Mouse (Mus musculus) cortical plate, adult 2 months (tissue): ENCODE data around the gene Gm7030. TPM values are rescaled to one million over a fixed set of nuclear protein-coding genes. Genes with fewer than 3 reads are reported as not detected.
A peak's percentile ranks its signal among the peaks of the same experiment; 100 is the strongest.
"Not testable (repeated sequence)": the region's sequence is repeated elsewhere in the genome, so short reads cannot be mapped to it uniquely, and the experiment has no call there.

Experiments used
- H3K27ac ChIP-seq: fragments of 200-500 bp; 2 replicates; pipeline ENCODE4 v1.5.1; 2012; ENCODE audit warnings: low read length, control low read depth, inconsistent platforms; ENCODE audit not compliant: insufficient read depth
- H3K4me1 ChIP-seq: fragments of 200-500 bp; 2 replicates; pipeline ENCODE4 v1.6.1; 2011; ENCODE audit warnings: low read length; ENCODE audit not compliant: control insufficient read depth, insufficient read depth
- H3K4me3 ChIP-seq: fragments of 200-500 bp; 2 replicates; pipeline ENCODE4 v1.5.1; 2011; ENCODE audit warnings: mild to moderate bottlenecking, low read length, control low read depth; ENCODE audit not compliant: insufficient read depth
- CTCF ChIP-seq: fragments of 200-500 bp; IDR thresholded peaks from 2 replicates; pipeline ENCODE4 v1.5.1; 2011; ENCODE audit warnings: mild to moderate bottlenecking, control low read depth, low read length; ENCODE audit not compliant: insufficient read depth; ENCODE audit errors: extremely low read depth
- POLR2A ChIP-seq: fragments of 200-500 bp; IDR thresholded peaks from 2 replicates; pipeline ENCODE4 v1.6.1; 2011; ENCODE audit warnings: mild to moderate bottlenecking, low read length, control low read depth; ENCODE audit not compliant: insufficient read depth; ENCODE audit errors: extremely low read depth
- polyA plus RNA-seq: library from polyadenylated mRNA; depleted of rRNA; stranded (reverse); fragments of >200 nt; gene quantifications from 2 replicates; pipeline ENCODE4 v1.2.3, GENCODE M21; 2012; rRNA removed

The Gm7030 gene
- not detected in 2 replicates for polyA plus RNA-seq

DNA sequence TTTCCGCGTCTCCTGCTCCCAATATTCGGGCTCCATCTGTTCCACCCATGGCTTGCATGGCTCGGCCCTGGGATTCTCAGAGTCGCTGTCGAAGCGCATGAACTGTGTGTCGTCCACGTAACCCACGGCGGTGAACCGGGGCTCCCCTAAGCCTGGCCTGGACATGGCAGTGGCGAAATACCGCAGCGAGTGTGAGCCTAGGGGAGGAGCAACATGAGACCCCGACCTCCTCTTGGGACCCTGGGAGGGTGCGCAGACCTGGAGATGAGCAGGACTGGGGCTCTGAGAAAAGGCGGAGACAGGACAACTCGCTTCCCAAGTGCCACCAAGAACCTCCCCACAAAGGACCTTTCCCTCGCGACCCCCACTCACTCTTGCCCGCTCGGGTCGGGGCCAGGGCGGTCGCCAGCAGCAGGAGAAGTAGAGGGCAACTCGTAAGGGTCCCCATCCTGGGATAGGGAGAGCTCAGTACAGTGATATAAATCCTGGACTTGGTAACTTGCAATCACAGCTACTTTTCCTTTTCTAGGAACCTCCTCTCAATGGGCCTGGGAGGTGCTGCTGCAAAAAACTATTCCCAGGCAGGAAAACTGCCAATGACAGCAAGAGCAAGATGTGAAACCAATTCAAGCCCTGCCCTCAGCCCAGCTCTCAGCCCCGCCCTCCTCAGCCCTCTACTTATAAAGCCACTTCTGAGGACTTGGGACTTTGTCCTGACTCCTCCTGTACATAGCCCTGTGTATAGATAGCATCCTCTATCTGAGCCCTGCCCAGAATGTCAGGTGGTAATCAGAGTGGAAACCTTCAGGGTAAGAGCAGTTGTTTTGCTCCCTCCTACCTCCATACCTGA is at the start of gene Gm7030:
TSS of gene Gm7030 (minus strand) at position 458 of the 850 bp plus-strand sequence.
- H3K4me3 ChIP-seq, H3K27ac ChIP-seq, H3K4me1 ChIP-seq: not testable (repeated sequence)

DNA sequence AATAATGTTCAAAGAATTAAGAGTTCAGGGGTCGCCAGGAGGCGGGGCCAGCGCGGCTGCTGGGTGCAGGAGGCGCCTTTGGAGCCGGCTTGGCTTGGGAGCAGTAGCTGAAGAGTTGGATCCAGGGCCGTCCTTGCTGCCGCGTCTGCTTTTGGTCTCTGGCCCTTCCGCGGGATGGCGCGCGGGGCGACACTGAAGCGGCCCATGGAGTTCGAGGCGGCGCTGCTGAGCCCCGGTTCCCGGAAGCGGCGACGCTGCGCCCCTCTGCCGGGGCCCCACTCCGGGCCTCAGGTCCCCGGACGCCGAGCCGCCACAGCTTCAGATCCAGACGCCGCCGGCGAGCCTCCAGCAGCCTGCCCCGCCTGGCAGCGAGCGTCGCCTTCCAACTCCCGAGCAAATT is 49.7 kb upstream of the Gm7030 start:
- H3K27ac ChIP-seq, H3K4me3 ChIP-seq, H3K4me1 ChIP-seq: not testable (repeated sequence)

DNA sequence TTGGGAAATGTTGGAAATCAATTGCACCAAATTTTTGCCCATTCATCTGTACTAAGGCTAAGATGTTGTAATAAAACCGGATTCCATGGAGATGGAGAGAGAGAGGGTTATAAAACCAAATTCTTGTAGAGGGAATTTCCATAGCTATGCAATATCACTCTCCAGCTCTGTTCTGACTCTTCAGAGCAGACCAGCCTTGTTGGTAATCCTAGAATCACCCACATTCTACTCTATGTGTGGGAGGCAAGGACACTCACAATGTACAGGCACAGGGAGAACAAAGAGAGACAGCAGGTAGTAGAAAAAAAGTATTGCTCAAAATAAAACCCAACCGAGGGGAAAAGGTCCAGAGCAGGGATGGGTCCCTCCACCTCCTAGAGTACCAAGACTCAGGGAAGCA is 46.9 kb upstream of the Gm7030 start:
- not testable (repeated sequence) for H3K27ac ChIP-seq, H3K4me3 ChIP-seq, H3K4me1 ChIP-seq

DNA sequence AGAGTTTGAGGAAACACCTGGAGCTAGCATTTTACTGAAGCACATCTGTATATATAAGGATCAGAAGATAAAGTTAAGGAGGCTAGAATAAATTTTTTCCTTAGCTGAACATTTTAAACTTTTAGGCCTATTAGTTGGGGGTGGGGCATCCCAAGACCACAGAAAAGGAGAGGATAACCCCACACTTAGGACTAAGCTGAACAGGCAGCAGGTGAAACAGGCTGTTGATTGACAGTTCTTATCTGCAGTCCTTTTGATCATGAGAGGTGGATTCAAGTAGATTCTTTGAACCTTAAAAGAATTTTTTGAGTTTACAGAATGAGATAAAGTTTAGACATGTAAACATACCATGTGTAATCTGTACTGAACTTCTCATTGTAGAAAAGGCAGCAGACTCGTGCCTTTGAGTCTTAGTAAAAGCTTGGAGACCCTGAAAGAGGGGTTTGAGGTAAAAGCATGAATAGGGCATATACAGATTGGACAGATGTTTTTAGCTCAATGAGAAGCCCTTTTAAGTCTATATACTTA is 41.1 kb upstream of the Gm7030 start:
- TF ChIP-seq POLR2A = no peak
- no peak for TF ChIP-seq CTCF
- H3K27ac ChIP-seq = no peak overlapping the region
- no peak overlapping the region for H3K4me3 ChIP-seq
- H3K4me1 ChIP-seq = no peaks in the 10 kb centered on the region

DNA sequence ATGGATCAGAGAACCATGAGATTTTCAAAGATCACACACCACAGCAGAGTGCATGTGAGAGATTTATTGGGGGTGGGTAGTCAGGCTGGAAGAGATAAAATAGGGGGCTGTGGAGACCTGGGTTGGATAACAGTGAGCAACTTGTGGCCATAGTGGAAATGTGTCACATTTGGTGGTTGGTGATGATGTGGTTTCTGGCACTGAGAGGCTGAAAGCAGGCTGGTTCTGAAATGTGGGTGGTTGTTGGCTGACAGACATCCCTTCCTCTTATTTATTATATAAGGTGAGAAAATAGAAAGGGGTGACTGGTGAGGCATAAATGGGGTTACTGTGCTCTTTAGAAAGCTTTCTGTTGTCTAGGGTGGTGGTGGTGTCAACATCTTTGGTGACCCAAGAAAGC is 40.5 kb upstream of the Gm7030 start:
- H3K4me1 ChIP-seq = no peaks in the 10 kb centered on the region
- no peak for TF ChIP-seq POLR2A
- TF ChIP-seq CTCF = no peak
- no peak overlapping the region for H3K4me3 ChIP-seq

DNA sequence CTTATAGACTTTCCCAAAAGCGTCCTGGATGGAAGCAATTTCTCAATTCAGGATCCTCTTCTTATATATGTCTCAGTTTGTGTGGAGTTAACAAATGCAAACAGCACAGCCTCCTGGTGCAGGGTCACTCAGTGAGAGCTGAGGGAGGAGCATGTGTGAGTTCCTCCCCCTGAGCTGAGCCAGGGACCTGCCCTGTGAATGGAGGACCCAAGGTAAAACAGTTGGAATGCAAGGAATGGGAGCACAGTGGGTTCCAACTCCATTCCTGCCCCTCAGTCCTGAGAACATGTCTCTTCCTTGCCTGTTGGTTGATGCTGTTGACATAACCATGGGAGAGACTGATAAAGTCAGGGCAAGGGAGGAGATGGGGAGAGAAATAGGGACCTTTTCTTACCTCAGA is 39.9 kb upstream of the Gm7030 start:
- not testable (repeated sequence) for H3K4me3 ChIP-seq, H3K4me1 ChIP-seq, H3K27ac ChIP-seq

More for the DNA sequence above, 40.5 kb upstream of the Gm7030 start:
- H3K27ac ChIP-seq = no peak overlapping the region

DNA sequence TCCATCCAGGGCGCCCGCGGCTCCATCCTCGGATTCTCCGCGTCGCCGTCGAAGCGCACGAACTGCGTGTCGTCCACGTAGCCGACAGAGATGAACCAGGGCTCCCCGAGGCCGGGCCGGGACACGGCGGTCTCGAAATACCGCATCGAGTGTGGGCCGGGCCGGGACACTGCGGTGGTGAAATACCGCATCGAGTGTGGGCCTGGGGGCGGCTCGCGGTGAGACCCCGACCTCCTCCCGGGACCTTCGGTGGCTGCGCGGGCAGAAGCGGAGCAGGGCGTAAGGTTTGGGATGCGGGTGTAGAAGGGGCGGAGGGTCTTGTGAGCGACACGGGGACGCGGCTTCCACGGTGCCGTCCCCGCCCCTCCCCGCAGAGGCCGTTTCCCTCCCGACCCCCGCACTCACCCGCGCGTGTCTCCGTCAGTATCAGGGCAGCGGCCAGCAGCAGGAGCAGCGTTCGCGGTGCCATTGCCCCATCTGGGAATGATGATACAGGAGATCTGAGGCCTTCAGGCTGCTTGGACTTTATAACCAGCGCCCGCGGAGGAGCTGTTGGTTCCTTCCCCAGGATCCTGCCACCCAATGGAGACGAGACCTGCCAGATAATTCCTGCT is 38.9 kb upstream of the Gm7030 start, which contains the start of gene Gm8909:
TSS of gene Gm8909 (minus strand) at position 499 of the 614 bp plus-strand sequence.
- no peaks in the 10 kb centered on the region for H3K4me1 ChIP-seq
- TF ChIP-seq CTCF = no peak
- TF ChIP-seq POLR2A = no peak
- no peak within 1 kb of the TSS for H3K27ac ChIP-seq
- H3K4me3 ChIP-seq = peak within 1 kb of the TSS; percentile 21; the same call in 1 of the 2 replicates

DNA sequence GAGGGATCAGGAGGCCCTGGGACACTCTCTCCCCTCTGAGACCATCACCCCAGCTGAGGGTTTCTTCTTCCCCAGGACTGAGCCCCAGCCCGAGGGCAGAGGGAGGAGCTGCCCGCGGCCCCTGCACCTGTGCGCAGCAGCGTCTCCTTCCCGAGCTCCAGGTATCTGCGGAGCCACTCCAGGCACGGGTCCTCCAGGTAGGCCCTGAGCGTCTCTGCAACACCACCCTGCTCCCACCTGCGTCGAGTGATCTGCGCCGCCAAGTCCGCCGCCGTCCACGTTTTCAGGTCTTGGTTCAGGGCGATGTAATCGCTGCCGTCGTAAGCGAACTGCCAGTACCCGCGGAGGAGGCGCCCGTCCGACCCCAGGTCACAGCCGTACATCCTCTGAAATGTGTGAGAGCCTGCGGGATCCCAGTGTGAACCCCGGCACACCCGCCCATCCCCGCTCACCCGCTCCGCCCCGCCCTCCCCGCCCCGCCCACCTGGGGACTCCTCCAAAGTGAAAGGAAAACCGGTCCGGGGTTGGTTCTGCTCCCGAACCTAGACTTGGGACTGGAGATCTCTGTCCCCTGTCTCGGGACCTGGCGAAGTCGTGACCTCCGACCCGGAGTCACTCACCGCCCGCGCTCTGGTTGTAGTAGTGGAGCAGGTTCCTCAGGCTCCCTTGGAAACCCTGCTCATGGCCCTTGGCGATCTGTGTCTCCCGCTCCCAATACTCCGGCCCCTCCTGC is 38.2 kb upstream of the Gm7030 start:
- peak overlapping the region; percentile 21; the same call in 1 of the 2 replicates for H3K4me3 ChIP-seq
- no peak overlapping the region for H3K27ac ChIP-seq
- no peaks in the 10 kb centered on the region for H3K4me1 ChIP-seq
- TF ChIP-seq POLR2A = no peak
- no peak for TF ChIP-seq CTCF

DNA sequence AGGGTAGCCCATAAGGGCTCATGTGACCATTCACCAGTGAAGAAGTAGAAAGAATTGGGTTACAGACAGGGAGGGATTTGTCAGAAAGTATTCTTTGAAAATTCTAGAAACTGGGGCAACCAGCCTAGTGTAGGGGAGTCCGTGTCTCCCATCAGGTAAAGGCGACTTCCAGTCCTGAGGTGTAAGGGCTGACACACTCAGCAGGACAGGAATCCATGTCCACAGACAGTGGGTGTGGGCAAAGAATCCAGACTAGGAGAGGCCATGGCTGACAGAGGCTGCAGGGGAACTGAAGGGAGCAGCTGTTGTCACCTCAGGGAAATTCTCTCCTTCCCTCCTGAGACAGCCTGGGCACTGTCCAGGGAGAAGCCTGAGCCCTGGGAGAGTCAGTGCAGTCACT is 37.7 kb upstream of the Gm7030 start:
- not testable (repeated sequence) for H3K27ac ChIP-seq, H3K4me1 ChIP-seq, H3K4me3 ChIP-seq
